Mouse (Mus musculus): ENCODE measurements around the gene 9330182L06Rik. TPM values are rescaled to one million over a fixed set of nuclear protein-coding genes. Genes with fewer than 3 reads are reported as not detected.
A peak's percentile ranks its signal among the peaks of the same experiment; 100 is the strongest.

The 9330182L06Rik gene
- 10 to 100 TPM; 30.0 to 30.2 TPM for total RNA-seq (2021)
- long read RNA-seq, full-length matches to known transcripts, result 6 of 112 reads
- long read RNA-seq, partial matches to known transcripts, result 0 of 112 reads
- long read RNA-seq, other reads (novel, unspliced or antisense), result 106 of 112 reads

- peak; percentile 64 to 80 for DNase-seq (ENCODE audit: low spot score in 2 of 2)
These were observed at the start of gene 9330182L06Rik for GRCm38 (mm10) chr5:9265586-9266279. 9330182L06Rik (plus strand) TSS chr5:9266118.

- DNase-seq (ENCODE audit: low spot score in 2 of 2), result no peak
These were observed 38.4 kb upstream of the 9330182L06Rik start for GRCm38 (mm10) chr5:9227456-9228008.

- DNase-seq (ENCODE audit: low spot score in 2 of 2), result no peak
These were observed 1.6 kb upstream of the 9330182L06Rik start for GRCm38 (mm10) chr5:9264361-9264760.

- no peak for DNase-seq (ENCODE audit: low spot score in 2 of 2)
These were observed 484 bp downstream of the 9330182L06Rik start for GRCm38 (mm10) chr5:9266280-9266923.

GRCm38 (mm10) chr5:9269666-9270065, 3.7 kb downstream of the 9330182L06Rik start:
- DNase-seq (ENCODE audit: low spot score in 2 of 2), result no peak

GRCm38 (mm10) chr5:9272976-9273375, 7.1 kb downstream of the 9330182L06Rik start:
- DNase-seq (ENCODE audit: low spot score in 2 of 2), result no peak

- peak in 1 of 2 experiments; percentile 16 for DNase-seq (ENCODE audit: low spot score in 2 of 2)
These were observed 30.0 kb downstream of the 9330182L06Rik start for GRCm38 (mm10) chr5:9295777-9296549.

GRCm38 (mm10) chr5:9296550-9296928, 30.6 kb downstream of the 9330182L06Rik start:
- DNase-seq (ENCODE audit: low spot score in 2 of 2), result peak in 1 of 2 experiments; percentile 12

- no peak for DNase-seq (ENCODE audit: low spot score in 2 of 2)
These were observed 60.9 kb downstream of the 9330182L06Rik start for GRCm38 (mm10) chr5:9326863-9327262.

- no peak for DNase-seq (ENCODE audit: low spot score in 2 of 2)
These were observed 61.6 kb downstream of the 9330182L06Rik start for GRCm38 (mm10) chr5:9327528-9327927.

- DNase-seq (ENCODE audit: low spot score in 2 of 2), result no peak
These were observed 73.0 kb downstream of the 9330182L06Rik start for GRCm38 (mm10) chr5:9338756-9339510.

- peak in 1 of 2 experiments; percentile 7 for DNase-seq (ENCODE audit: low spot score in 2 of 2)
These were observed 73.7 kb downstream of the 9330182L06Rik start for GRCm38 (mm10) chr5:9339511-9340173.

- DNase-seq (ENCODE audit: low spot score in 2 of 2), result peak in 1 of 2 experiments; percentile 11
These were observed 78.7 kb downstream of the 9330182L06Rik start for GRCm38 (mm10) chr5:9344581-9344980.

GRCm38 (mm10) chr5:9345038-9345617, 79.2 kb downstream of the 9330182L06Rik start:
- DNase-seq (ENCODE audit: low spot score in 2 of 2), result no peak

GRCm38 (mm10) chr5:9345625-9346024, 79.7 kb downstream of the 9330182L06Rik start:
- DNase-seq (ENCODE audit: low spot score in 2 of 2), result no peak

GRCm38 (mm10) chr5:9346510-9346909, 80.6 kb downstream of the 9330182L06Rik start:
- no peak for DNase-seq (ENCODE audit: low spot score in 2 of 2)

- no peak for DNase-seq (ENCODE audit: low spot score in 2 of 2)
These were observed 86.2 kb downstream of the 9330182L06Rik start for GRCm38 (mm10) chr5:9352163-9352562.

- DNase-seq (ENCODE audit: low spot score in 2 of 2), result no peak
These were observed 86.7 kb downstream of the 9330182L06Rik start for GRCm38 (mm10) chr5:9352646-9353045.

- DNase-seq (ENCODE audit: low spot score in 2 of 2), result no peak
These were observed 88.3 kb downstream of the 9330182L06Rik start for GRCm38 (mm10) chr5:9354257-9354656.

GRCm38 (mm10) chr5:9358076-9358475, 92.2 kb downstream of the 9330182L06Rik start:
- DNase-seq (ENCODE audit: low spot score in 2 of 2), result no peak

All from layer of hippocampus, postnatal 10 days (tissue).